Mouse (Mus musculus) kidney, adult 2 months (tissue): ENCODE data around the gene Ebf4.

Experiments used
- CTCF ChIP-seq: fragments of 200-500 bp; conservative IDR thresholded peaks from 2 replicates; pipeline ENCODE4 v1.5.1; 2011; ENCODE audit warnings: low read depth, mild to moderate bottlenecking, control low read depth, low read length, moderate library complexity, mixed read lengths; ENCODE audit not compliant: insufficient read depth, insufficient read length
- POLR2A ChIP-seq: fragments of 200-500 bp; IDR thresholded peaks from one replicate; pipeline ENCODE4 v1.6.1; 2011; ENCODE audit warnings: low read depth, low read length, control low read depth

- TF ChIP-seq CTCF: no peak
- TF ChIP-seq POLR2A: no peak
These were observed 63.9 kb downstream of the Ebf4 start for GRCm38 (mm10) chr2:130358852-130359251.
